Mouse (Mus musculus) CH12.LX (cell line): ENCODE data around the gene Eri2. TPM values are rescaled to one million over a fixed set of nuclear protein-coding genes. Genes with fewer than 3 reads are reported as not detected.
"Not testable (repeated sequence)": the region's sequence is repeated elsewhere in the genome, so short reads cannot be mapped to it uniquely, and the experiment has no call there.

Experiments used
- DNase-seq: peaks from one replicate; pipeline ENCODE4 v3.0.0-alpha.2; 2013; ENCODE audit errors: extremely low read depth
- H3K27ac ChIP-seq: 2 replicates; pipeline ENCODE4 v1.5.1; 2012; ENCODE audit warnings: low read depth, mild to moderate bottlenecking, control low read depth, moderate library complexity; ENCODE audit not compliant: insufficient read depth
- H3K27me3 ChIP-seq: replicated peaks from 2 replicates; pipeline ENCODE3; 2012; ENCODE audit warnings: inconsistent platforms
- H3K36me3 ChIP-seq, 2 experiments: replicated peaks in 1 of 2; 2 replicates each; pipeline versions ENCODE3 to v1.6.1; 2012; ENCODE audit warnings: inconsistent platforms in 1 of 2, low read length in 1 of 2, mild to moderate bottlenecking in 1 of 2, mixed read lengths in 1 of 2, moderate library complexity in 1 of 2; ENCODE audit not compliant: control insufficient read depth in 1 of 2, insufficient read depth in 1 of 2
- H3K4me1 ChIP-seq, 2 experiments: 2 replicates each; pipeline ENCODE4 v1.6.1; 2012; ENCODE audit warnings: inconsistent platforms in 1 of 2, moderate library complexity in 1 of 2; ENCODE audit not compliant: insufficient read depth in 2 of 2, control insufficient read depth in 1 of 2
- H3K4me2 ChIP-seq: 2 replicates; pipeline ENCODE4 v1.6.1; 2012; ENCODE audit warnings: low read depth, mild to moderate bottlenecking, control low read depth; ENCODE audit not compliant: poor library complexity, insufficient read depth, severe bottlenecking
- H3K4me3 ChIP-seq, 3 experiments: fragments of 150-350 bp in 1 of 3; sonication (generic) in 1 of 3; replicated peaks in 1 of 3; 2 replicates each; pipeline versions ENCODE3 to v1.5.1; 2011 to 2012; ENCODE audit warnings: low read depth in 2 of 3, low read length in 2 of 3, mild to moderate bottlenecking in 2 of 3, moderate library complexity in 2 of 3, control low read depth in 1 of 3, improper control_type of control experiment in 1 of 3, inconsistent platforms in 1 of 3, mixed read lengths in 1 of 3; ENCODE audit not compliant: poor library complexity in 1 of 3
- H3K79me2 ChIP-seq: replicated peaks from 2 replicates; pipeline ENCODE4 v1.6.1; 2012; ENCODE audit warnings: mild to moderate bottlenecking, moderate library complexity; ENCODE audit not compliant: control insufficient read depth, poor library complexity, insufficient read depth, severe bottlenecking; ENCODE audit errors: extremely low read depth
- H3K9ac ChIP-seq: 2 replicates; pipeline ENCODE4 v1.6.1; 2012; ENCODE audit warnings: low read depth, mild to moderate bottlenecking, control low read depth, moderate library complexity; ENCODE audit not compliant: insufficient read depth
- H3K9me3 ChIP-seq: replicated peaks from 2 replicates; pipeline ENCODE3; 2012; ENCODE audit warnings: low read length, inconsistent platforms, mixed read lengths
- BHLHE40 ChIP-seq: IDR thresholded peaks from 2 replicates; pipeline ENCODE4 v1.6.1; 2011; ENCODE audit warnings: mild to moderate bottlenecking, low read depth, low read length, improper control_type of control experiment
- CHD2 ChIP-seq: IDR thresholded peaks from 2 replicates; pipeline ENCODE4 v1.6.1; 2011; ENCODE audit warnings: low read length, improper control_type of control experiment
- CTCF ChIP-seq, 2 experiments: IDR thresholded peaks in 1 of 2; conservative IDR thresholded peaks in 1 of 2; 2 replicates each; pipeline ENCODE4 v1.5.1; 2011 to 2012; ENCODE audit warnings: low read depth in 2 of 2, low read length in 2 of 2, improper control_type of control experiment in 1 of 2, inconsistent platforms in 1 of 2, mild to moderate bottlenecking in 1 of 2, moderate library complexity in 1 of 2
- E2F4 ChIP-seq: IDR thresholded peaks from 2 replicates; pipeline ENCODE4 v1.6.1; 2011; ENCODE audit warnings: low read depth, low read length, improper control_type of control experiment; ENCODE audit not compliant: insufficient replicate concordance
- EP300 ChIP-seq: IDR thresholded peaks from 2 replicates; pipeline ENCODE4 v1.6.1; 2011; ENCODE audit warnings: low read length, improper control_type of control experiment
- ETS1 ChIP-seq: conservative IDR thresholded peaks from 2 replicates; pipeline ENCODE4 v1.6.1; 2012; ENCODE audit warnings: low read depth, mild to moderate bottlenecking, inconsistent platforms, low read length, improper control_type of control experiment, moderate library complexity
- GABPA ChIP-seq: IDR thresholded peaks from 2 replicates; pipeline ENCODE4 v1.6.1; 2012; ENCODE audit warnings: low read depth, low read length, improper control_type of control experiment, inconsistent platforms; ENCODE audit not compliant: insufficient replicate concordance
- HCFC1 ChIP-seq: IDR thresholded peaks from 2 replicates; pipeline ENCODE4 v1.6.1; 2012; ENCODE audit warnings: low read depth, mild to moderate bottlenecking, inconsistent platforms, low read length, improper control_type of control experiment
- JUN ChIP-seq: IDR thresholded peaks from 2 replicates; pipeline ENCODE4 v1.6.1; 2011; ENCODE audit warnings: low read depth, mild to moderate bottlenecking, low read length, improper control_type of control experiment, moderate library complexity; ENCODE audit not compliant: insufficient read depth
- JUND ChIP-seq: conservative IDR thresholded peaks from 2 replicates; pipeline ENCODE4 v1.6.1; 2011; ENCODE audit warnings: low read depth, low read length, improper control_type of control experiment
- KAT2A ChIP-seq: IDR thresholded peaks from 2 replicates; pipeline ENCODE4 v1.6.1; 2012; ENCODE audit warnings: low read length, improper control_type of control experiment, inconsistent platforms; ENCODE audit not compliant: insufficient replicate concordance
- MAFK ChIP-seq: IDR thresholded peaks from 2 replicates; pipeline ENCODE4 v1.6.1; 2011; ENCODE audit warnings: low read length, improper control_type of control experiment; ENCODE audit not compliant: insufficient replicate concordance
- MAX ChIP-seq: IDR thresholded peaks from 2 replicates; pipeline ENCODE4 v1.6.1; 2011; ENCODE audit warnings: low read length, improper control_type of control experiment
- NELFE ChIP-seq: IDR thresholded peaks from 2 replicates; pipeline ENCODE4 v1.6.1; 2011; ENCODE audit warnings: low read depth, low read length, improper control_type of control experiment
- POLR2AphosphoS2 ChIP-seq: IDR thresholded peaks from 2 replicates; pipeline ENCODE4 v1.6.1; 2011; ENCODE audit warnings: low read depth, low read length, improper control_type of control experiment
- RAD21 ChIP-seq: IDR thresholded peaks from 2 replicates; pipeline ENCODE4 v1.6.1; 2011; ENCODE audit warnings: low read depth, mild to moderate bottlenecking, low read length, improper control_type of control experiment, moderate library complexity
- SIN3A ChIP-seq: IDR thresholded peaks from 2 replicates; pipeline ENCODE4 v1.6.1; 2012; ENCODE audit warnings: low read length, improper control_type of control experiment, inconsistent platforms
- SMC3 ChIP-seq: IDR thresholded peaks from 2 replicates; pipeline ENCODE4 v1.6.1; 2011; ENCODE audit warnings: low read depth, low read length, improper control_type of control experiment
- TBP ChIP-seq: conservative IDR thresholded peaks from 2 replicates; pipeline ENCODE4 v1.6.1; 2011; ENCODE audit warnings: low read depth, low read length, improper control_type of control experiment
- UBTF ChIP-seq: IDR thresholded peaks from 2 replicates; pipeline ENCODE4 v1.6.1; 2012; ENCODE audit warnings: low read depth, mild to moderate bottlenecking, inconsistent platforms, low read length, improper control_type of control experiment, moderate library complexity
- USF2 ChIP-seq: conservative IDR thresholded peaks from 2 replicates; pipeline ENCODE4 v1.6.1; 2011; ENCODE audit warnings: low read depth, low read length, improper control_type of control experiment
- ZKSCAN1 ChIP-seq: IDR thresholded peaks from 2 replicates; pipeline ENCODE4 v1.6.1; 2012; ENCODE audit warnings: low read depth, inconsistent platforms, low read length, improper control_type of control experiment, borderline replicate concordance
- ZMIZ1 ChIP-seq: IDR thresholded peaks from 2 replicates; pipeline ENCODE4 v1.6.1; 2012; ENCODE audit warnings: low read depth, mild to moderate bottlenecking, inconsistent platforms, low read length, improper control_type of control experiment
- dilution Hi-C: fragments of 300-500 bp; cut with MboI; formaldehyde crosslinking; loops from 2 replicates; pipeline ENCODE4 v1.14.3; 2020; ENCODE audit warnings: low sequenced_read_pairs; ENCODE audit not compliant: extremely low pct_unique_long_range_greater_than_20kb, extremely low pct_ligation_motif_present
- in situ Hi-C: fragments of 300-500 bp; cut with MboI; formaldehyde crosslinking; loops from 3 replicates; pipeline ENCODE4 v1.14.3; 2019; ENCODE audit warnings: low sequenced_read_pairs, low pct_ligation_motif_present, low pct_unique_long_range_greater_than_20kb, mixed read lengths
- polyA plus RNA-seq: library from polyadenylated mRNA; unstranded; fragments of >175 nt; gene quantifications from 2 replicates; pipeline ENCODE4 v1.2.1, GENCODE M21; 2012; ENCODE audit warnings: low read depth; ENCODE audit not compliant: insufficient read length
- total RNA-seq, 2 experiments: library from RNA; depleted of rRNA; stranded (reverse); fragments of 300-350 nt in 1 of 2; fragments of >200 nt in 1 of 2; gene quantifications; 2 replicates each; pipeline ENCODE4 v1.2.3; 2012 to 2014

Gene Eri2
- total and polyA plus RNA-seq, 3 experiments, result 9.8 to 14.4 (median 13.6) TPM

GRCm38 (mm10) chr7:119744321-119744720 lies 49.5 kb downstream of the Eri2 start:
- DNase-seq, result peak; percentile 38
- H3K4me2 ChIP-seq, result no peak overlapping the region
- H3K79me2 ChIP-seq, result no peaks in the 10 kb centered on the region
- no peak overlapping the region for H3K4me3 ChIP-seq
- no peaks in the 10 kb centered on the region for H3K9me3 ChIP-seq
- no peak overlapping the region for H3K9ac ChIP-seq
- TF ChIP-seq ZMIZ1, result no peak
- peak; percentile 13 for TF ChIP-seq RAD21
- TF ChIP-seq CTCF (conservative IDR thresholded peaks at IDR 0.05 in 1 of 2, IDR thresholded peaks at IDR 0.05 in 1 of 2; ENCODE audit: low read depth in 2 of 2, low read length in 2 of 2), result peak in 1 of 2 experiments; percentile 51; a peak in 2 of 4 replicates
- no peak for TF ChIP-seq SIN3A
- TF ChIP-seq ETS1, result no peak
- TF ChIP-seq SMC3, result peak; percentile 35
- TF ChIP-seq MAFK, result peak; percentile 54; the same call in 1 of the 2 replicates
- no peak for TF ChIP-seq EP300
- no peak overlapping the region for H3K27ac ChIP-seq
- no peaks in the 10 kb centered on the region for H3K27me3 ChIP-seq
- in situ Hi-C loops (no loop called here), dilution Hi-C loops (no loop called here)
- H3K4me1 ChIP-seq, result peaks cover 0 to 11% of the 10 kb centered on the region in 2 experiments; a peak in 2 of 4 replicates
- no peaks in the 10 kb centered on the region for H3K36me3 ChIP-seq

DNA sequence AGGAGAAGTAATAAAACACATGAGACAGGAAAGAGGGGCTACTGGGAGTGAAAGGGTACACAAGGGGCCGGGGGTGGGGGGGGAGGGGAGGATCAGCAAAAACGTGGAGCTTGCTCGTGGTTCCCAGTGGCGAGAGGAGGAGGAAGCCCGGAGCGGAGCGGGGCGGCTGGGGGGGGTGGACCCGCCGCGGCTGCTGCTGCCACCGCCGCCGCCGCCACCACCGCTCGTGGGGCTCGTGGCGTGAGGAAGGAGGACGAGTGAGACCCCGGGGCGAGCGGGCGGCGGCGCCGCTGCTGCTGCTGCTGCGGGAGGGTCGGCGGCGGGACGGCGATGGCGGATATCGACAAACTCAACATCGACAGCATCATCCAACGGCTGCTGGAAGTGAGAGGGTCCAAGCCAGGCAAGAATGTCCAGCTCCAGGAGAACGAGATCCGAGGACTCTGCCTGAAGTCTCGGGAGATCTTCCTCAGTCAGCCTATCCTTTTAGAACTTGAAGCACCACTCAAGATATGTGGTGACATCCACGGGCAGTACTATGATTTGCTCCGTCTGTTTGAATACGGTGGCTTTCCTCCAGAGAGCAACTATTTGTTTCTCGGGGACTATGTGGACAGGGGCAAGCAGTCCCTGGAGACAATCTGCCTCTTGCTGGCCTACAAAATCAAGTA lies 53.9 kb downstream of the Eri2 start:
- DNase-seq, H3K79me2 ChIP-seq, in situ Hi-C loops, H3K27me3 ChIP-seq, H3K36me3 ChIP-seq, dilution Hi-C loops, H3K4me3 ChIP-seq, H3K9me3 ChIP-seq, H3K9ac ChIP-seq, H3K27ac ChIP-seq, H3K4me2 ChIP-seq: not testable (repeated sequence)
- H3K4me1 ChIP-seq, result peaks cover 3 to 11% of the 10 kb centered on the region in 2 experiments; a peak in 3 of 4 replicates

GRCm38 (mm10) chr7:119738877-119739276 lies 55.0 kb downstream of the Eri2 start:
- no peaks in the 10 kb centered on the region for H3K79me2 ChIP-seq
- H3K4me1 ChIP-seq, result peaks cover 1 to 3% of the 10 kb centered on the region in 2 experiments; a peak in 2 of 4 replicates
- no peaks in the 10 kb centered on the region for H3K36me3 ChIP-seq
- H3K27ac ChIP-seq, result no peak overlapping the region
- DNase-seq, result no peak
- dilution Hi-C loops (no loop called here), in situ Hi-C loops (no loop called here)
- no peak overlapping the region for H3K4me3 ChIP-seq
- no peak overlapping the region for H3K9ac ChIP-seq
- peaks cover 3% of the 10 kb centered on the region for H3K9me3 ChIP-seq
- no peak overlapping the region for H3K4me2 ChIP-seq
- TF ChIP-seq CHD2, result no peak
- no peak for TF ChIP-seq UBTF
- TF ChIP-seq JUN, result no peak
- no peak for TF ChIP-seq TBP
- TF ChIP-seq E2F4, result no peak
- TF ChIP-seq ETS1, result no peak
- no peak for TF ChIP-seq ZKSCAN1
- no peak for TF ChIP-seq MAX
- TF ChIP-seq KAT2A, result no peak
- TF ChIP-seq JUND, result no peak
- no peak for TF ChIP-seq GABPA
- no peak for TF ChIP-seq BHLHE40
- TF ChIP-seq POLR2AphosphoS2, result no peak
- no peak for TF ChIP-seq ZMIZ1
- no peak for TF ChIP-seq EP300
- no peak for TF ChIP-seq NELFE
- TF ChIP-seq CTCF (conservative IDR thresholded peaks at IDR 0.05 in 1 of 2, IDR thresholded peaks at IDR 0.05 in 1 of 2; ENCODE audit: low read depth in 2 of 2, low read length in 2 of 2), result no peak
- no peak for TF ChIP-seq HCFC1
- TF ChIP-seq RAD21, result no peak
- TF ChIP-seq USF2, result no peak
- TF ChIP-seq, all 38 proteins: peak for 0
- no peaks in the 10 kb centered on the region for H3K27me3 ChIP-seq
